Mouse (Mus musculus) adrenal gland, adult 8-10 months (tissue): ENCODE data around the gene Unc93a. TPM values are rescaled to one million over a fixed set of nuclear protein-coding genes. Genes with fewer than 3 reads are reported as not detected.
"Not testable (repeated sequence)": the region's sequence is repeated elsewhere in the genome, so short reads cannot be mapped to it uniquely, and the experiment has no call there.

ENCODE experiments used
- DNase-seq: peaks from one replicate; pipeline ENCODE4 v3.0.0; 2022
- total RNA-seq, 4 experiments: library from RNA; stranded (reverse); gene quantifications; 2 replicates each; pipeline ENCODE4 v1.2.4; 2022

Unc93a gene
- under 1 TPM in 3 of 4 experiments, not detected in 1; 0.27 to 0.49 (median 0.44) TPM for total RNA-seq

- DNase-seq: not testable (repeated sequence)
Measured at GRCm38 (mm10) chr17:13131710-13132109, at the start of gene Unc93a. Unc93a (minus strand) TSS chr17:13131810.

GRCm38 (mm10) chr17:13180491-13180890 is 48.9 kb upstream of the Unc93a start:
- DNase-seq: not testable (repeated sequence)

- not testable (repeated sequence) for DNase-seq
Measured at GRCm38 (mm10) chr17:13179021-13179420, 47.4 kb upstream of the Unc93a start.

- DNase-seq: not testable (repeated sequence)
Measured at GRCm38 (mm10) chr17:13177796-13178195, 46.2 kb upstream of the Unc93a start.

- DNase-seq: not testable (repeated sequence)
Measured at GRCm38 (mm10) chr17:13175609-13176008, 44.0 kb upstream of the Unc93a start.

- not testable (repeated sequence) for DNase-seq
Measured at GRCm38 (mm10) chr17:13174029-13174428, 42.4 kb upstream of the Unc93a start.

GRCm38 (mm10) chr17:13173578-13173977 is 42.0 kb upstream of the Unc93a start:
- not testable (repeated sequence) for DNase-seq

- not testable (repeated sequence) for DNase-seq
Measured at GRCm38 (mm10) chr17:13146128-13146527, 14.5 kb upstream of the Unc93a start.

GRCm38 (mm10) chr17:13144580-13145215 is 13.1 kb upstream of the Unc93a start:
- DNase-seq: peak; percentile 59

GRCm38 (mm10) chr17:13142665-13143064 is 11.1 kb upstream of the Unc93a start:
- DNase-seq: not testable (repeated sequence)

- not testable (repeated sequence) for DNase-seq
Measured at GRCm38 (mm10) chr17:13135356-13135755, 3.7 kb upstream of the Unc93a start.

GRCm38 (mm10) chr17:13132352-13132751 is 742 bp upstream of the Unc93a start:
- DNase-seq: not testable (repeated sequence)

GRCm38 (mm10) chr17:13129737-13130465 is 1.7 kb downstream of the Unc93a start:
- DNase-seq: not testable (repeated sequence)

GRCm38 (mm10) chr17:13129324-13129723 is 2.3 kb downstream of the Unc93a start:
- not testable (repeated sequence) for DNase-seq

- not testable (repeated sequence) for DNase-seq
Measured at GRCm38 (mm10) chr17:13124241-13124640, 7.4 kb downstream of the Unc93a start.

GRCm38 (mm10) chr17:13123308-13124038 is 8.1 kb downstream of the Unc93a start:
- not testable (repeated sequence) for DNase-seq

- not testable (repeated sequence) for DNase-seq
Measured at GRCm38 (mm10) chr17:13112504-13113291, 18.9 kb downstream of the Unc93a start.

GRCm38 (mm10) chr17:13106563-13106962 is 25.0 kb downstream of the Unc93a start:
- DNase-seq: not testable (repeated sequence)

GRCm38 (mm10) chr17:13092960-13093359 is 38.6 kb downstream of the Unc93a start:
- not testable (repeated sequence) for DNase-seq

- DNase-seq: not testable (repeated sequence)
Measured at GRCm38 (mm10) chr17:13092100-13092764, 39.4 kb downstream of the Unc93a start.

- DNase-seq: not testable (repeated sequence)
Measured at GRCm38 (mm10) chr17:13091510-13091909, 40.1 kb downstream of the Unc93a start.
